Mouse (Mus musculus): ENCODE results near the gene Atp5s.

The Atp5s gene

GRCm38 (mm10) chr12:69732221-69732620, 7.5 kb downstream of the Atp5s start:
- no peak for DNase-seq (ENCODE audit: low read depth)

GRCm38 (mm10) chr12:69733518-69733917, 8.8 kb downstream of the Atp5s start:
- peak; percentile 89 for DNase-seq (ENCODE audit: low read depth)

- DNase-seq (ENCODE audit: low read depth), result no peak
Observed at GRCm38 (mm10) chr12:69733923-69734322, 9.2 kb downstream of the Atp5s start.

GRCm38 (mm10) chr12:69741965-69742364, 17.2 kb downstream of the Atp5s start:
- DNase-seq (ENCODE audit: low read depth), result no peak

- DNase-seq (ENCODE audit: low read depth), result no peak
Observed at GRCm38 (mm10) chr12:69744138-69744537, 19.4 kb downstream of the Atp5s start.

GRCm38 (mm10) chr12:69751864-69752341, 27.2 kb downstream of the Atp5s start:
- no peak for DNase-seq (ENCODE audit: low read depth)

- no peak for DNase-seq (ENCODE audit: low read depth)
Observed at GRCm38 (mm10) chr12:69753936-69754335, 29.2 kb downstream of the Atp5s start.

GRCm38 (mm10) chr12:69756015-69756414, 31.3 kb downstream of the Atp5s start:
- no peak for DNase-seq (ENCODE audit: low read depth)

- peak; percentile 59 for DNase-seq (ENCODE audit: low read depth)
Observed at GRCm38 (mm10) chr12:69757418-69758141, 32.8 kb downstream of the Atp5s start.

- no peak for DNase-seq (ENCODE audit: low read depth)
Observed at GRCm38 (mm10) chr12:69758221-69759185, 33.8 kb downstream of the Atp5s start.

- no peak for DNase-seq (ENCODE audit: low read depth)
Observed at GRCm38 (mm10) chr12:69759267-69759885, 34.6 kb downstream of the Atp5s start.

GRCm38 (mm10) chr12:69760014-69760413, 35.3 kb downstream of the Atp5s start:
- no peak for DNase-seq (ENCODE audit: low read depth)

- no peak for DNase-seq (ENCODE audit: low read depth)
Observed at GRCm38 (mm10) chr12:69760743-69761406, 36.1 kb downstream of the Atp5s start.

GRCm38 (mm10) chr12:69761603-69762002, 36.9 kb downstream of the Atp5s start:
- no peak for DNase-seq (ENCODE audit: low read depth)

- DNase-seq (ENCODE audit: low read depth), result no peak
Observed at GRCm38 (mm10) chr12:69765543-69765942, 40.8 kb downstream of the Atp5s start.

GRCm38 (mm10) chr12:69766185-69766904, 41.6 kb downstream of the Atp5s start:
- peak; percentile 90 for DNase-seq (ENCODE audit: low read depth)

- DNase-seq (ENCODE audit: low read depth), result peak; percentile 15
Observed at GRCm38 (mm10) chr12:69767476-69768258, 42.9 kb downstream of the Atp5s start.

GRCm38 (mm10) chr12:69768841-69769240, 44.1 kb downstream of the Atp5s start:
- DNase-seq (ENCODE audit: low read depth), result no peak

GRCm38 (mm10) chr12:69776607-69777340, 52.0 kb downstream of the Atp5s start:
- DNase-seq (ENCODE audit: low read depth), result peak; percentile 40

- no peak for DNase-seq (ENCODE audit: low read depth)
Observed at GRCm38 (mm10) chr12:69777341-69777730, 52.6 kb downstream of the Atp5s start.

All from 416B (cell line).